Mouse (Mus musculus) left cerebral cortex, postnatal 14 days (tissue): ENCODE data around the gene Top3b. TPM values are rescaled to one million over a fixed set of nuclear protein-coding genes. Genes with fewer than 3 reads are reported as not detected.
A peak's percentile ranks its signal among the peaks of the same experiment; 100 is the strongest.
"Not testable (repeated sequence)": the region's sequence is repeated elsewhere in the genome, so short reads cannot be mapped to it uniquely, and the experiment has no call there.

Experiments
- DNase-seq, 2 experiments: peaks; one replicate each; pipeline ENCODE4 v3.0.0; 2021 to 2022; ENCODE audit warnings: low spot score in 2 of 2, mixed read lengths in 1 of 2
- intact Hi-C: fragments of 180-260 bp; cut with DNase I; formaldehyde crosslinking; loops from one replicate; pipeline ENCODE4 v1.15.1; 2025
- long read RNA-seq, 2 experiments: library from polyadenylated mRNA; stranded (forward); transcript quantifications; one replicate each; pipeline ENCODE4 v2.0.0; 2021
- total RNA-seq, 2 experiments: library from RNA; stranded (reverse); gene quantifications; 2 replicates each; pipeline ENCODE4 v1.2.3; 2021

The Top3b gene
- 10 to 100 TPM; 58.9 to 68.2 TPM for total RNA-seq
- long read RNA-seq, experiment 1, transcript Top3b-201 (18 exons, 3,073 nt), result major isoform, 6 of 48 reads
- long read RNA-seq, experiment 1, partial matches to known transcripts, result 3 of 48 reads
- long read RNA-seq, experiment 1, other reads (novel, unspliced or antisense), result 39 of 48 reads
- long read RNA-seq, experiment 2, transcript Top3b-201 (18 exons, 3,073 nt), result major isoform, 6 of 35 reads
- long read RNA-seq, experiment 2, partial matches to known transcripts, result 4 of 35 reads
- long read RNA-seq, experiment 2, other reads (novel, unspliced or antisense), result 24 of 35 reads

DNA sequence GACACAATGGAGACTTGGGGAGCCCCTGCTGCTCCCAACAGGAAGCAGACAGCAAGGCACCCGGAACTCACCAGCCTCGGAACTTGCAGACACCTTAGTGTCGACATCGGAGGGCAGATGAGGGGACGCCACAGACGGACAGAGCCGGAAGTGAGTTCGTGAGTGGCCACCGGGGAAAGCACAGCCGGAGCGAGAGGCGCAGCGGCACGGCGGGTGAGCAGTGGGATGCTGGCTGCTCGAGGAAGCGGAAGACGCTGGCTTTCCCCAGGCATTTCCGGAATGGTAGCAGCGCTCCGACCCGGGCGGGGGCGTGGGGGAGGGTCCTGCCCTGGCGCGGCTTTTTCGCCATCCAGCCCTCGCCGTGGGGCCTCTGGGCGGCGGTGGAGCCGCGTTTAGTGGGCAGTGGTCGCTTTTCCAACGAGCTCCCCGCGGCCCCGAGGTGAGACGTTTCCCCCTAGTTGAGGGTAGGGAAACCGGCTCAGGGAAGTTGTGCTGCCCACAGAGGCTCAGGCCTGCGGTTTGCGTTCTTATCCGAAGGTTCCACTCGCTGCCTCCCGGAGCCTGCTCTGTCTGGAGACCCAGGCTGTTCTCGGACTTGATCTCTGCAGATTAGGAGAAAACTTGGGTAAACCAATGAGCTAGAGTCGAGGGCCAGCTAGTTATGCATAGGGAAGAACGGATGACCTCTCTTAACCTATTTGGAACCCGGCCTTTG lies at the start of gene Top3b, which contains the start of gene Vpreb1:
Top3b (plus strand) TSS at position 120 of the 715 bp plus-strand sequence.
Vpreb1 (minus strand) TSS at position 227 of the 715 bp plus-strand sequence.
- intact Hi-C loops, result no loop called here
- DNase-seq, result peak; percentile 94 to 95

GRCm38 (mm10) chr16:16825476-16825875 lies 45.1 kb upstream of the Top3b start:
- intact Hi-C loops, result no loop called here
- DNase-seq, result no peak

DNA sequence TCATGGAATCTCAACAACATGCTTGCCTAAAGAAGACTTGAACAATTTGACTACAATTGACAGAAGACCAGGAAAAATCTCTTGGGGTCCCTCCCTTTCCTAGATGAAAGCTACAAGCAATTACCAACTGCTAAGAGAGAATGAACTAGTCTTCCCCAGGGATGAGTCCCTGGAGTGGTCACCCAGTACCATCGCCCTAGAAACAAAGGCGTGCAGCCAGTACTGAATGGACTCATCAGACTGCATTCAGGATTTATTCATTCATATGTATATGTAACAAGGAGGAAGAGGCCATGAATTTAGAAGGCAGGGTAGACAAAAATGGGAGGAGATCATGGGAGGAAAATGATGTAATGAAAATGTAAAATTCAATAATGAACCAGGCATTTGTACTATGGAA lies 44.3 kb upstream of the Top3b start:
- intact Hi-C loops, result no loop called here

DNA sequence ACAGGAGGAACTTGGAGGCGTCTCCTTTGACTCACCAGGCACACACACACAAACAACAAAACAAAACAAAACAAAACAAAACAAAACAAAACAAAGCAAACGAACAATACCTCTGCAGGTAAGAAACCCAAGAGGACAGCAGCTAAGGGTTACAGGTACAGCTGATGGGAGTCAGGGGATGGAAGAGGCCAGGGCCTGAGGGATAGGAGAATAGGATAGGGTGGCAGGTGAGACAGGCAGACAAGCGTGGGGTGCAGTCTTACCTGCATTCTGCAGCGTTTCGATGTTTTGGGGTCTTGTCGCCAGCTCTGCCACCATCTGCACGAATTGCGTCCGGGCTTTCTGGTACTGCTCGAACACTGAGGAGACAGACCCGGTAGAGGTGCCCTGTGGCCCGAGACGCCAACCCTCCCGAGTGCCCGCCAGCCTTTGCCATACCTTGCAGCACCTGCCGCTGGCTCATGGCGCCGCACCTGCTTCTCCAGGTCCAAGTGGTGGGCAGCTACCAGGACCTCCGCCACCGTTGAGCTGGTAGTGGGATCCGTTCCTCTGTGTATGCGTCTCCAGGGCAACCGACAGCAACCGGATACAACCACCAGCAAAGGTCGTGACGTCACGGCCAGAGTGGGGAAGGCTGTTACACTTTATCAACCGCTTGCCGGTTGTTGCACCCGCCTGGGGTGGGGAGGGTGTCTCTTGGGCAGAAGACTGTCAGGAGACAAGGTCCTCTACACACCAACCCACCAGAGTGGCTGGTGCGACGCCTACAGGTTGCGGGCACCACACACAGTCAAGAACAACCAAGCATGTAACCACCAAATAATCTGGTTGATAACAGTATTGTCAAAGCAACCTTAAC lies 41.5 kb upstream of the Top3b start, which contains the start of gene Spag6l:
Spag6l (minus strand) TSS at position 700 of the 859 bp plus-strand sequence.
- DNase-seq, result peak; percentile 53 to 66
- intact Hi-C loops, result no loop called here

More for the DNA sequence above, 44.3 kb upstream of the Top3b start:
- DNase-seq, result no peak

DNA sequence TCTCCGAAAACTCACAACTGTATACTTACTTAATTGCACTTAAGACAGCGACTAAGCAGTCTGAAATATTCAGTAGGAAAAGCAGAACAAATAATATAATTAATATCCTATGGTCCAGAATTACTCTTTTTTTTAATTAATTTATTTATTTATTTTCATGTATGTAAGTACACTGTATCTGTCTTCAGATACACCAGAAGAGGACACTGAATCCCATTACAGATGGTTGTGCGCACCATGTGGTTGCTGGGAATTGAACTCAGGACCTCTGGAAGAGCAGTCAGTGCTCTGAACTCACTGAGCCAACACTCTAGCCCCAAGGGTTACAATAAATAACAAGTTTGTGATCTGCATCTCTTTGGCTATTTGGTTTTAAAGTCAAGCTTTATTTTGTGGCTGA lies 40.9 kb upstream of the Top3b start:
- intact Hi-C loops, result loop anchor here (1.0 kb wide), 1 partner anchor 19 kb away; no protein-coding TSS in a partner anchor
- DNase-seq, result no peak

DNA sequence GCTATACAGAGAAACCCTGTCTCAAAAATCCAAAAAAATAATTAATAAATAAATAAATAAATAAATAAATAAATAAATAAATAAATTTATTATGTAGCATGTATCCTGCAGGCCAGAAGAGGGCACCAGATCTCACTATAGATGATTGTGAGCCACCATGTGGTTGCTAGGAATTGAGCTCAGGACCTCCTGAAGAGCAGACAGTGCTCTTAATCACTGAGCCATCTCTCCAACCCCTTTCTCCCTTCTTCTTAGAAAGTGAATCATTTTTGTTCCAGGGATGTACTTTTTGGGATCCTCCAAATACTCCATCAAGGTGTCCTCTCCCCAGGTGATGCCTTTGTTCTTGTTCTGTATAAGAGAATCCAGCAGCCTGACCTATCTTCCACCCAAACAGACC lies 21.3 kb upstream of the Top3b start:
- no peak for DNase-seq
- intact Hi-C loops, result no loop called here

- no peak for DNase-seq
- intact Hi-C loops, result no loop called here
Measured at GRCm38 (mm10) chr16:16852411-16852810, 18.1 kb upstream of the Top3b start.

DNA sequence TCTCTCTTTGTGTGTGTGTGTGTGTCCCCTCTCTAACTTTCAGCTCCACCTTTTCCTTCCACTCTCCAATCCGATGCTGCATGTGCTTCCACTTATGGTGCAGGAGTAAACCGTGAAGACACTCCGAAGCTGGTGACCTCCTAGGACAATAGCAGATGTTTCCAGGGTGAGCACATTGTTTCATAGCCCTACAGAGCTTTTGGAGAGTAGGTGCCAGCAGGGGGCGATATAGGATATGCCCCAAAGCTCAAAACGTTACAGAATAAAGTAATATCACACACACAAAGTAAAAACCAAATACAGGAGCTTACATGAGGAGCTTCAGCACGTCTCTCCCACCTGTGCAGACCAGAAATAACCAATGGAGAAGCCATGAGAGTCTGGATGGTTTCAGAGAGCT lies 15.7 kb upstream of the Top3b start:
- intact Hi-C loops, result no loop called here
- DNase-seq, result peak; percentile 22 to 34

GRCm38 (mm10) chr16:16855541-16855940 lies 15.0 kb upstream of the Top3b start:
- intact Hi-C loops, result no loop called here

GRCm38 (mm10) chr16:16856054-16856453 lies 14.5 kb upstream of the Top3b start:
- DNase-seq, intact Hi-C loops: not testable (repeated sequence)

More at GRCm38 (mm10) chr16:16855541-16855940, 15.0 kb upstream of the Top3b start:
- DNase-seq, result no peak

DNA sequence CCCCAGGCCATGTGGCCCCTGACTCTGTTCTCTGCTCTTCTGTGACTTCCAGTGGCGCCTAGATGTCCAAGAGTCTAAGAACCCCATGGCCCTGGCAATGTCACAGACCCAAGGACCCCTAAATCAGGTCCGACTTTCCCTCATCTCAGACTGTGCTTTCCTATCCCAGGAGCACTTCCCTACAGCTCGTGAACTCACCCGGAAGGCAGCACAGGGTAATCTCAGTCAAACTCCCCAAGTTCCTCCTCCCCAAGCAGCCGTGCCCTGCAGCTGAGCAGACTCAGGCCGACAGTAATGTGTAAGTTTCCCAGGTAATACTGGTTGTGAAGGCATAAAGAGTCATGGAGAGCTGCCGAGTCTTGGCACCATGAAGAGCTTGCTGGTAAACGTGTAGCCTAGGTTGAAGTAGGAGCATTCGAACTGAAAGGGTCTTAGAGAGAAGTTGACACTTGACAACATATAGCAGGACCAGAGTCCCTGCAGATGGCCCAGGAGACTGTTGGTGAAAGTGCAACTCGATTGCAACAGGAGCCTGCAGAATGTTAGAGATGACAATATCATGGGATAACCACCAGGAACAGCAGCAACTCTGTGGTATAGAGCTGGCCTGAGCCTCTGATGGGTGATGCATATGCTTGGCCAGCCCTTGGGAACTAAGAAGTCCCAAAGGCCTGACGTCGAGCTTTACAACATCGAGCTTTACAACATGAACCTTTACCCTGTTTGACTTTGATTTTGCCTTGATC lies 13.6 kb upstream of the Top3b start:
- intact Hi-C loops, result no loop called here
- no peak for DNase-seq

DNA sequence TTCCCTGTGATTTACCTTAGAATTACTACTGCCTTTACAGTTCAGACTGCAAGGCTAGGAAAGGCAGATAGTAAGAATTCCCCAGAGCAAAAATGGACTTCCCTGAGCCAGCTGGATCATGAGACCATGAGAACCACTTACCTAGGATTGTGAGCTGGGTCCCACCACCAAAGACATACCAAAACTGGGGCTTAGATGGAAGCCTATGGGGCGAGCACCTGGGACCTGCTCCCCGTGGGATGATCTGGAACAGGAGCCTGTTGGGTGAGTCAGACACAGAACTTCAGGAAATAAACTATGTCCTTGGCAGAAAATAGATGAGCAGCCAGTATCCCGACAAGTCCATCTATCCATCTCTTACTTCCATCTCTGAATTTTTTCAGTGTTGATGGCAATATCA lies 8.2 kb upstream of the Top3b start:
- no peak for DNase-seq
- intact Hi-C loops, result loop anchor here (10.0 kb wide), 1 partner anchor 257 kb away; the partner anchor contains the start of gene Fgd4

DNA sequence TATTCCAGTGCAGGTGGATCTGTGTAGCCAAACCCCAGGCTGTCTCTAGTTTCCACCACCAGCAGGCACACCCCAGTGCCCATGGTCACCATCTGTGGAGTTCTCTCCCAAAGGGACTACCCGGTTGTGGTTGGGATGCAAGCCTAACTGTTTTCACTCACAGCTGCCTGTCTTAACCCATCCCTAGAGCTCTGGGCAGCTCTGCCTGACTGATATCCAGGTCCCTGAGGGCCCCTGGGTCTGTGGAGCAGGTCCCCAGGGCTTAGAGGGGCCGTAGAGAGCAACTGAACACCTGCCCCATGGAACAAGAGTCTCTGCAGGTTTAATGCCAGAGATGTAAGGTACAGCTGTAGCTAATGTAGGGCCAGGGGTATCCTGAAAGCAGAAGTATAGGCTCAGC lies 6.6 kb upstream of the Top3b start, which contains the start of gene Igll1:
Igll1 (minus strand) TSS at position 8 of the 400 bp plus-strand sequence.
- DNase-seq, result no peak
- intact Hi-C loops, result loop anchor here (10.0 kb wide), 1 partner anchor 259 kb away; the partner anchor contains the start of gene Fgd4

DNA sequence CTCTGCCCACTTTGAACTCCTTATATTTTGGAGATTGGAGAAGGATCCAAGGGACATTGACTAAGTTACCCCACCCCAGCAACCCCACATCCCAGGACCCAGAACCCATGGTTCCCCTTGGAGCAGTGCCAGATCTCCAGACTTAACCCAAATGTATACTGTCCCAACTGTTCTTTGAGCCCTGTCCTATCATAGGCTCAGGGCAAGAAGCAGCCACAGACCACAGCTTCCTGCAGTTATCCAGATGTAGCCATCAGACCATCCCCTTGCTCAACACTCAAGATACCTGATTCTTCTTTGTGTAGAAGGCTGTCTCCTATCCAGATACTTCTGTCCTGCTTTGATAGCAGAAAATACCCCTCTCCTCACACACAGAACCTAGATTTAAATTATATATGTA lies 5.3 kb upstream of the Top3b start:
- no peak for DNase-seq
- intact Hi-C loops, result loop anchor here (10.0 kb wide), 1 partner anchor 260 kb away; the partner anchor contains the start of gene Fgd4

GRCm38 (mm10) chr16:16865696-16866561 lies 4.6 kb upstream of the Top3b start:
- DNase-seq, result no peak
- intact Hi-C loops, result loop anchor here (10.0 kb wide), 1 partner anchor 261 kb away; the partner anchor contains the start of gene Fgd4

DNA sequence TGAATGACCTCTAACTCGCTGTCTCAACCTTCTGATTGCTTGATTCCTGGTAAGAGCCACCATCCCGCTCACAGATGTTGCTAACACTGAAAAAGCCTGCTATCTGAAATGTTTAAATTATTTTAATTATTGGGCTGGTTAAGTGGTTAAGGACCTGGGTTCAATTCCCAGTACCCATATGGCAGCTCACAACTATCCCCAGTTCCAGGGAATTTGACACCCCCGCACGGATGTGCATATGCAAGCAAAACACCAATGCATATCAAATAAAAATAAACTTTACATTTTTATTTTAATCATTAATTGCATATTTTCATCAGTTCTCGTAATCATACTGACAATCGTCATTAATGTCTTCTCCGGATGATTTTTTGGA lies 307 bp upstream of the Top3b start:
- no peak for DNase-seq
- intact Hi-C loops, result no loop called here

GRCm38 (mm10) chr16:16879025-16879424 lies 8.5 kb downstream of the Top3b start:
- intact Hi-C loops, result no loop called here
- DNase-seq, result no peak

DNA sequence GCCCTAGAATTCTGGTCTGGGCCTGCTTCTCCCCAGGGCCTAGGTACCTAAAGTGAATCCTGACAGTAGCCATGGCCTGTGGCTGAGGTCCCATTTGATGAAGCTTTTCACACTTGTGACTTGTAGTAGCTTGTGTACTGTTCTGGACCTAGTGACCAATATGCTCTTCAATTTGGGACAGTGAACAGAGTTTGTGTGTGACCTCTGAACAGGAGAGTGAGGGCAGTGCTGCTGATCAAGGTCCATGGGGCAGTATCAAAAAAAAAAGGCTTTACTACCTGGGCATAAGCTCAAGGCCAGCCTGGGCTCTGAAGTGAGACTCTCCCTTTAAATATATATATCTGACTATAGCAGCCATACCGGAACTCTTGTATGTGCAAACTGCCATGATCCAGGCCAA lies 17.8 kb downstream of the Top3b start:
- DNase-seq, result no peak
- intact Hi-C loops, result loop anchor here (5.0 kb wide), 1 partner anchor 571 kb away; no protein-coding TSS in a partner anchor
